Mouse (Mus musculus): ENCODE results near the gene Tomt.
A peak's percentile ranks its signal among the peaks of the same experiment; 100 is the strongest.

Tomt gene

DNA sequence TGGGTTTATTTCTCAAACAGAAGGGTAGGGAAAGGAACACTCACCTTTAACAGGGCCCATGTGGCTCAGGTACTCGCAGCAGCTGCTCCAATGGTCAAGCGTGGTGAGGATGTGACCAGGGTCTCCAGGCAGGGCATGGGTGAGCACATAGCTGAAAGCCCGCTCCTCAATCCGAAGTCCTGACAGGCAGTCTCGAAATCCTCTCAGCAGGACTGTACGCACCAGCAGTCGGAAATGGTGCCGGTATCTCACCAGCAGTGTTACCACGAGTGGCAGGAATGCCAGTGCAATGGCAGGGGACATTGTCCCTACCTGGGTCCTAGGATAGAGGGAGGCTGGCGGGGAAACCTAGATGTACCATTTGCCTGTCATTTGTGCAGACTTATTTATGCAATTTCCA lies 4.2 kb downstream of the Tomt start:
- DNase-seq (ENCODE audit: low read depth), result no peak

DNA sequence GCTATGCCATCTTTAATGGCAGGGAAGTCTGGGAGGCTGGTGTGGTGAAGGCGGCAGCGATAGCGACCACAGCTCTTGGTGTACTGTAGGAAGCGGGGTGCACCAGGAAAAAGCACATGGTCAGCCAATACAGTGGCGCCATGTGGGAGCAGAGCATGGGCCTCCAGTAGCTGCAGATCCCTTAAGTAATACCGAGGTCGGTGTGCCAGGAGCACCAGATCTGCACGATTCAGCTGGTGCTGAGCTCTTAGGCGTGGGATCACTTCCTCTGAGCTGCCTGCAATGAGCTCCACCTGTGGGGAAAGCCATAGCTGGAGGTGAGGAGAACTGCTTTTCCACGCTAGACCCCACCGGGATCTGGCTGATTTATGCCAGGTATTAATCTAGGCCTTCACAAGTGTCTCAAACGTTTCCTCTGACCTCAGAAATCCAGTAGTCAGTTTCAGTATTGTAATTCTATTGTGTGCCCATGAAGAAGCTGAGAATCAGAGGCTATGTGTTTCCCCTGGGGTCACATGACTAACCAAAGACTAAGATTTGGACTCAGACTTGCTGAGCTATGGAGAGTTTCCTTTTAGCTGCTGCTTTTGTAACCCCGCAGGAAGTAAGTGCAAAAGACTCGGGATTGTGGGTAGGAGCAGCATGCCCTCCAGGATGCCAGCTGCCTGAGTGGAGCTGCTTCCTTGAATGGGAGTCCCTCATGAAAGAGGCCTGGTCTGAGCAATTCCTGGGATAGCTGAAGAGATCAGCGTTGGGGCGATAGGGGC lies 5.6 kb downstream of the Tomt start:
- no peak for DNase-seq (ENCODE audit: low read depth)

DNA sequence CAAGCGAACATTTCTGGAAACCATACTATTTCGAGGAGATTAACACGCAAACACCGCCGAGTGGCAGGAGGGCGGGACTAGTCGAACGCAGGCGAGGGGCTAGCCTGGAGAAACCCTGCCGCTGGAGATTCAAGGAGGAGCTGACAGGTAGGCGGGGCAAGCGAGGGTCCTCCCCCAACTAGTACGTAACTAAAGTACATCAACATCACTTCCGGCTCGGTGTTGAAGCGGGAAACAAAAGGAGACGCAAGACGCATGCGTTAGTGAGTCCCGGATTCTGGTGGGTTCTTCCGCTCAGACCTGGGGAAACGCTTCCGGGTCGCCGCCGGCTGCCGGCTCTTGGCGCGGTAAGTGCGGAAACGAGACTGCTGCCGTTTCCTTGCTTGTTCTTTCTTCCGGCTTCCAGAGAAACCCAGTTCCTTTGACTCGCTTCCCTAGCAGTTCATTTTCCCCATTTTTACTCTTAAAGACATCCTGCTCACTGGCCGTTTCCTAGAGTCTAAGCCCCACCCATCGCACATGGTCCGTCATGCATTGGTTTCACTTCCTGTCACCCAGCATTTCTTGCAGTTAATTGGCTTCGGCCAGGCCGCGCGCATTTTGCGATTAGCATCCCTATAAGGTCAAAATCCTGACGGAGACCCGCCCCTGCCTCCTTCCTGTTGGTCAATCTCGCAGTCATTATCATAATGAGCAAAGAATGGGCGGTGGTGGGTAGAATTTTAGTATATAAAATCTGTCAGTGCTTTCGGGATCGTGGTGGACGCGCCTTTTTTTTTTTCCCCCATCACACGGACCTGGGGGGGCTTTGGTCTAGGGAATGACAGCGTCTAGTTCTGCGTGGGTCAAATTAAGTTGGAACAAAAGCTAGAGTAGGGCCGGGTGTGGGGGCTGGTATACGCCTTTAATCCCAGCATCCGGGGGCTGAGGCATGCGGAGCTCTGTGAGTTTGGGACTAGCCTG lies 9.8 kb downstream of the Tomt start:
- peak; percentile 98 for DNase-seq (ENCODE audit: low read depth)

DNA sequence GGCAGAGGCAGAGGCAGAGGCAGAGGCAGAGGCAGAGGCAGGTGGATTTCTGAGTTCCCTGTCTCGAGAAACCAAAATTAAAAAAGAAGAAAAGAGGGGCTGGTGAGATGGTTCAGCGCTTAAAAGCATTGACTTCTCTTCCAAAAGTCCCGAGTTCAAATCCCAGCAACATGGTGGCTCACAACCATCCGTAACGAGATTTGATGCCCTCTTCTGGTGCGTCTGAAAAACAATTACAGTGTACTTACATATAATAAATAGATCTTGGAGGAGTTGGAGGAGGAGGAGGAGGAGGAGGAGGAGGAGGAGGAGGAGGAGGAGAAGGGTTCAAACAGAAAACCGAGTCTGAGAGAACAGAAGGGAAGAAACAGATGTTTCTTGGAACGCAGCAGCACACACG lies 10.5 kb downstream of the Tomt start:
- no peak for DNase-seq (ENCODE audit: low read depth)

DNA sequence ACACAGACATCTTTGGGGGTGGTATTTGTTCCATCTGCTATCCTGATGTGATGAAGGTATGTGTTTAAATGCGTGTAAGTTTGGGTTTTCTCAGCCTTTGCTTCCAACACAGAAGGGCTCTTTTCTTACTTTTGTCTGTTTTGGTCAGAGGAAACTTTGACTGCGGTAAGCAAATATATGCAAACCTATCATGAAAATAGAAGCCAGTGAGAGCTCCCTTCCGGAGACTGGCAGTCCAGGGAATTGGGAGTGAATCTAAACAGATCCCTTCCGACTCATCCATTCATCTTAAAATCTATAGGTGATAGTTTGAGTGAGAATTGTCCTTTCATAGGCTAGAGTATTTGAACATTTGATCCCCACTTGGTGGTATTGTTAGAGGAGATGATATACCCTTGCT lies 17.7 kb downstream of the Tomt start:
- DNase-seq (ENCODE audit: low read depth), result no peak

DNA sequence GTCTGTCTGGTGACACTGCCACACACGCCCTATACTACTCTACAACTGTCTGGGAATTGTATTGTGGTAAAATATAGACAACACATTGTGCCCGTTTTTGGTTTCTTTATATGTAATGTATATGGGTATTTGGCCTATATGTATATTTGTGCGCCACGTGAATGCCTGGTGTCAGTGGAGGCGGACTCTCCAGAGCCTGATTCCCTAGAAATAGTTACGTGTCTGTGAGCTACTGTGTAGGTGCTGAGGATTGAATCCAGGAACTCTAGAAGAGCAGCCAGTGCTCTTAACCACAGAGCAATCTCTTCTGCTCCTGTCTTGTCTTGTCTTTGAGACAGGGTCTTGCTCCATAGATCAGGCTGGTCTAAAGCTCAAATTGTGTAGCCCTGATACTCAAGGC lies 19.9 kb downstream of the Tomt start:
- DNase-seq (ENCODE audit: low read depth), result no peak

DNA sequence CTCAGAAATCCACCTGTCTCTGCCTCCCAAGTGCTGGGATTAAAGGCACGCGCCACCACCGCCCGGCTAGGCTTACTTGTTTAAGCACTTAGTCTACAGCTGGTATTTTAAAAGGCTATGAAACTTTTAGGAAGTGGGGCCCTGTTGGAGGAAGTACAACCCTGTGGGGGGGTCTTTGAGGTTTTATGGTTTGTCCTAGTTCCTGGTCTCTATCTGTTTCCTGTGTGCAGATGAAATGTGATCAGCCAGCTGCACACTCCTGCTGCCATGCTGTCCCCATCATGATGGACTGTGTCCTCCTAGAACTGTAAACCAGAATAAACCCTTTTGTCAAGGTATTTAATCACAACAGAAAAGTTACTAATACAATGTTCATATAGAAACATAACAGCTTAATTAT lies 22.0 kb downstream of the Tomt start:
- no peak for DNase-seq (ENCODE audit: low read depth)

DNA sequence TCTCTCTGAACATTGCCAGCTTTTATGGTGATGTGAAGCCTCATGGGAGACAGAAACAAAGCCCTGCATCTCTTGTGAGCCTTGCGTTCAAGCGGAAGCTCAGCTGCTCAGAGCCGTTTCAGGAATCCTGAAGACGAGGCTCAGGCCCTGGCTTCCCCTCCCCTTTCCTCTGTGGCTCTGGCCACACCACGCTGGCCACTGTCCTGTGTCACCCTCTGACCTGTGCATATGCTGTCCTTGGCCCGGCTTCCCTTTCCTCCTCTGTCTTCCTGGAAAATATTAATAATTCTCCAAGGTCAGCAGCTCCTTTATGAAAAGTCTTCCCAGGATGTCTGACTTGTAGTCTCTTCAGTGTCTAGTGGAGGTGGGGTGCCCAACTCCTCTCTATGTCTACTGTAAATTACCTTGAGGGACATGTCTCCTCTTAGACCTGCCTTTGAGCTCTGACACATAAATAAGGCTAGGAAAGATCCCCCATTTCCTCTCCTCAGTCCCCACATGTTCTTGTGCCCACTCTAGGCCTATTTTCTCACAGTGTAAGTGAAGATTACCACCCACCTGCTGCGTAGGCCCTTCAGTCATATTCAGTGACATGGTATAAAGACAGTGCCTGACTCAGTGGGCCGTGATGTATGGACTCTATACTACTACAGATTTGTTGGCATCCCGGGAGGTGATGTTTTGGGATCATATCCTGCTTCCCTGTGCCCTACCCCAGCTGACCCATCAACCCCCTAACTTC lies 23.6 kb downstream of the Tomt start:
- no peak for DNase-seq (ENCODE audit: low read depth)

DNA sequence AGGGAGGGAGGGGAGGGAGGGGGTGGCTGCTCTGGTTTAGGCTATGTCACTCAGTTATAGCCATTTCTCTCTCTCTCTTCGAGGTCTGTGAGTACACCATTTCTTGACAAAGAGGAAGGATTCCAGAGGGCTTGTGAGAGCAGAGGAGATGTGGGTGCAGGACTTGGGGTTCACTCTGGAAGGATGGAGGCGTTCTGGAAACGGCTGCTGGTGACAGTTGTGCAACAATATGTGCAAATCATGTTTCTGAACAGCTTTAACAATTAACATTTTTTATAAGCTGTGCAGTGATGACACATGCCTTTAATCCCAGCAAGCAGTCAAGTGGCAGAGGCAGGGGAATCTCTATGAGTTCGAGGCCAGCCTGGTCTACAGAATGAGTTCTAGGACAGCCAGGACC lies 25.3 kb downstream of the Tomt start:
- no peak for DNase-seq (ENCODE audit: low read depth)

DNA sequence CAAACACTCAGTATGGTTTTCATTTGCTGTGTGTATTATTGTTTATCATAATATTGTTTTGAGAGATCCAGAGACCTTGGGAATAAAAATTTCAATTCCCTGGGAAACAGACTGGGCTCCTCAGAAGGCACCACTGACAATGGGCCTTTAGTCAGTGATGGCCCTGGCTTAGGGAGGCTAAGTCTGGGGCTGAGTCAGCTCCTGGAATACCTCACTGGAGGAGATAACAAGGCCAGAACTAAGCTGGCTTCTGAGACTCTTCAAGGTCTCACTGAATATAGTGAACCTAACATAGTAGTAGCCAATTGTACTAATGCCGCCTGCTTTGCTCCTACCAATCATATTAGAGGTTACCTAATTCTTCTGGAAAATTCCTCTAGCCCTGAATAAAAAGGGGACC lies 30.2 kb downstream of the Tomt start:
- DNase-seq (ENCODE audit: low read depth), result no peak

DNA sequence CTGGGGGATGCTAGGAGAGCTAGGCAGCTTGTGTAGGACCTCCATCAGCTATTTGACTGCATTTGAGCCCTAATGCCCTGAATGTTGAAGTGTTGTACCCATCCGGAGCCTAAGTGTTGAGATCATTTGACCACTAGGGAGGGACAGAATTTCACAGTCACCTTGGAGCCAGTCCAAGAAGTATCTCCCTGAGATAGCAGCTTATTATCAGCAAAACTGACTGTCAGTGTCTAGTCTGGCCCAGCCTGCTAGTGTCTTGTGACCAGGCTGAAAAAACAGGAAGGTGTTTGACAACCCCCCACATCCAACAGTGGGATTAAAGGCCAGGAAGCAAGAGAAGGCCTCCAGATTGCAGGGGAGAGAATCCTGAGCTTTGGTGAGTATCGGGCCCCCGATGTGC lies 34.9 kb downstream of the Tomt start:
- DNase-seq (ENCODE audit: low read depth), result no peak

DNA sequence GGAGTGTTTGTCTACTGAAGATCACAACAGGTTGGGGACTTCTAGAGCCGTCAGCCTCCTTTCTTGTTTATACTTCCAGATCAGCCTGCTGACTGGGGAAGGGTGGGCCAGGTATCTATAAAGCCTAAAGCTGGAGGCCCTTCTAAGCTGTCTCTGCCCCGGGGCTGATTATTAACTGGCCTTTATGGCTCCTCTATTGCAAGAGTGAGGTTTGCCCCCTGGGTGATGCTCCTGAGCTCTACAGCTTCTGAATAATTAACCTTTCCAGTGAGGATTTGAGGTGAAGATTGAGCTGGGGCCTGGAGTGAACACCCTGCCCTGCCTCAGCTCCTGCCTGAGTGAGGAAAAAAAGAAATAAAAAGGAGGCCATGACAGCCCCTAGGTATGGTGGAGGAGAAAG lies 35.5 kb downstream of the Tomt start, which contains the start of gene Folr1:
Folr1 (minus strand) TSS at position 160 of the 400 bp plus-strand sequence.
- DNase-seq (ENCODE audit: low read depth), result no peak

DNA sequence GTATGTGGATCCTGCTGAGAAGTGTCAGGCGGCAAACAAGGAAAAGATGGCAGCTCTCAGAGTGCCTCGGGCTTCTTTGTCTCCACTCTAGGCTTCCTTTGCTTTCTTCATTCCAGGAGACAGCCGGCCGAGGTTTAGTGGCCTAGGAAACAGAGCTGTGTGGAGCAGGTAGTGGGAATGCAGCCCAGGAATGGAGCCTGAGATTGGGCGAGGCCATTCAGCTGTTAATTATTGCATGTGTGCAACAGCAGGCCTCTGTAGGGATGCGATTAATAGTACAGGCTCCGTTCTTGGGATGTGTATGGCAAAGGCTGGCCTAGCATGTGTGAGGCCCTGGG lies 37.0 kb downstream of the Tomt start:
- DNase-seq (ENCODE audit: low read depth), result no peak

DNA sequence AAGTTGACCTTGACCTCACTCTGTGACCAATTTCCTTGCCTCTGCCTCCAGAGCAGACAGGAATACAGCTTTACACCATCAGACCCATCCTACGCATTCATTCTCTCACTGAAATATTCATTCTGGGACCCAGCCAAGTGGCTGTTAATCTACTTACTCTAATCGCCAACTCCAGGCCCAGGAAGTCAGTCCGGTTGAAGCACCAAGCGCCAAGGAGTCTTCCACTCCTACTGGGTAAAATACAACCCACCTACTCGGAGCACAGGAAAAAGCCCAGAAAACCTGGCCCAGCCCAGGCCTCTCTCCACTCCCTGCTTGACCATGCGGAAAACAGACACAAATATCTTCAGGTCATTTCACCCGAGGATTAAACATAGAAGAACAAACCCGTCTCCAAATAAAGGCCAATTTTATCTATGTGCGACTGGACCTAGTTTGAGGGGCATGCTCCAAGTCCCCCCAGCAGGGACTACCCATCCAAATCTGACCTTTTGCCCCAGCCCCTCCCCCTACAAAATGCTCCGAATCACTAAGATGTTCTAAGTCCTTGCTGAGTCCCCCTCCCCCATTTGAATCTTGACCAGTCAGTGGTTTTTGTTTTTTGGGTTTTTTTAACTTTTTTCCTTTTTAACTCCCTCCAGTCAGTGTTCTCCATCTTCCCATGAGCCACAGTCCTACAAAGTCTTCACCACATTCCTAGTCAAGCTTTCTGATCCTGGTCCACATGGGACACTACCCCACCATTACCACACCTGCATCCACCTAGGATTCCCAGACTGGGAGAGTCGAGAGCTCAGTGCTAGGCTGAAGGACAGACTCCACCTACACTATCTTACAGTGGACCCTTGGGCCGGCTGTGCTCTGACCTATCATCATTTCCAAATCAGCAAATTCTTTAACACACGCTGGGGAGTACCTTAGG lies 37.7 kb downstream of the Tomt start:
- no peak for DNase-seq (ENCODE audit: low read depth)

DNA sequence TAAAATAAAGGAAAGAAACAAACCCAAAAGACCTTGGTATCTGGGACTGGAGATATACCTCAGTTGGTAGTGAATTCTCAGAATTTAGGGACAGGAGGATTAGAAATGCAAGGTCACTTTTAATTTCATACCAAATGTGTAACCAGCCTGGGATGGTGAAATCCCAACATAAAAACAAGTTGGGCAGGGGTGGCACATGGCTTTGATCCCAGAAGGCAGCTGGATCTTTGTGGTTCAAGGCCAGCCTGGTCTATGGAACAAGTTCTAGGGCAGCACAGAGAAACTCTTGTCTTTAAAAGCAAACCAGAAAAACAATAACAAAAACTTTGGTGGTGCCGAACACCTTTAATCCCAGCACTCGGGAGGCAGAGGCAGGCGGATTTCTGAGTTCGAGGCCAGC lies 38.7 kb downstream of the Tomt start:
- no peak for DNase-seq (ENCODE audit: low read depth)

DNA sequence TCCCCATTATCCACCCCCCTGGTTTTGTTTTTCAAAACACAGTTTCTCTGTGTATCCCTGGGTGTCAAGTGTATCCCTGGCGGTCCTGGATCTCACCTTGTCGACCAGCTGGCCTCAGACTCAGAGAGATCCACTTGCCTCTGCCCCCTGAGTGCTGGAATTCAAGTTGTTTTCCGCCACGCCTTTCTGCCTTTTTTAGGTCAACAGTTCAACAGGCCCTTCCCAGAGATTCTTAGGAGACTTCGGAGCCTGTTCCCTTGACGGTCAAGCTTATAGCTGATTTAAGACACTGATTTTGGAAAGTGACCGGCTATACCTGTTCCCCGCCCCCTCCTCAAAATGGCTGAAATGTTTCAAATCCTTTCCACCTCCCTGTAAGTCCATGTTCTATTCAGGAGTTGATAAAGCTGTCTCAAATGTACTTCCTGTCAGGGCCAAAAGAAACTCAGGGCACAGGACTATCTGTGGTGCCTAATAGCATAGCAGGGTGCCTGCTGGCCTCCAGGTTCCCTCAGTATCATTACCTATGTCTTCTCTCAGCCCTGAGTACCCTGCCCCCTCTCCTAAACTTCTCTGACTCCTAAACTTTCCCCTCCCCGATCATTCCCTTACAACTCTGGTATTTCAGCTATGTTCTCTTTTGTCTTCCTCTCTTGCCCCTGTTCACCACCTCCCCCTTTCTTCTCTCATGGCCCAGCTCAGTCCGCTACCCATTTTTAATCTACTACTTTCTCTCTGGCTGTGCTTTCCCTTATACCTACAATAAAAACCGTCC lies 39.5 kb downstream of the Tomt start:
- no peak for DNase-seq (ENCODE audit: low read depth)

DNA sequence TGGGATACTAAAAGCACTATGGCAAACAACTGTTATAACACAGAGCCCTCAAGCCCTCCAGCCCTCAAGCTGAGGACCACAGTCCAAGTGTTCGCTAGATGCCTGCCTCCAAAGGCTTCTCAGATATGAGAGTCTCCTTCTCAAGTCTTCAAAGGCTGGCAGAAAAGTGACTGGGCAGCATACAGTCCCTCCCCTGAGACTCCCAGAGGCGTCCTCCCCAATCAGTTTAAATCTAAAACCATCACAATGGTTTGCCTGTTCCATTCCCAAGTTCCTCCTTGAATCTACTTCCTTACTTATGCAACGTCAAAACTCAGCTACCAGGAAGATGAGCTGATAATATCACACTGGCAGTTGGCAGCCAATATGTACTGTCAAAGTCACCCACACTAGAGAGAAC lies 42.7 kb downstream of the Tomt start, which contains the start of gene Anapc15:
Anapc15 (plus strand) TSS at position 301 of the 400 bp plus-strand sequence.
- no peak for DNase-seq (ENCODE audit: low read depth)

DNA sequence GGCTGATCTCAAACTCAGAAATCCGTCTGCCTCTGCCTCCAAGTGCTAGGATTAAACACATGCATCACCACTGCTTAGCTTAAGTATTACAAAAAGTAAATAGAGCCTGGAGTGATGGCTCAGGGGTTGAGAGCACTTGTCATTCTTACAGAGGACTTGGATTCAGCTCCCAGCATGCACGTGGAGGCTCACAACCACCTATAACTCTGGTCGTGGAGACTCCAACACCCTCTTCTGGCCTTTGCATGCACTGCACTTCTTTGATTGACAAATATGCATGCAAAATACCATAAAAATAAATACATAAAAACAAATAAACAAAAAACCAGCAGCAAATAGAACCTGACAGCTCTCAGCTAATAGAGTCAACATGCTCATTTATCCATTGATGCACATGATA lies 43.9 kb downstream of the Tomt start:
- DNase-seq (ENCODE audit: low read depth), result no peak

DNA sequence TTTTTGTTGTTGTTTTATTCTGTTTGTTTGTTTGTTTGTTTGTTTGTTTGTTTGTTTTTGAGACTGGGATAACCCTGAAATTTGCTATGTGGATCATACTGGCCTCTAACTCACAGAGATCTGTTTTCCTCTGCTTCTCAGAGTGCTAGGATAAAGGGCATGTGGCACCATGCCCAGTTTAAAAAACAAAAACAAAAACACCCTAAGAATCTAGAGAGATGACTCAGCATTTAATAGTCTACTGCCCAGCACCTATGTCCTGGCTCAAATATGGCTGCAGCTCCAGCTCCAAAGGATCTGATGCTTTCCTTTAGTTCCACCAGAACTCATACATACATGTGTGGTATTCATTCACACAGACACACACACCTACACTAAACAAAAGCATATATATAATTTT lies 45.2 kb downstream of the Tomt start:
- no peak for DNase-seq (ENCODE audit: low read depth)

DNA sequence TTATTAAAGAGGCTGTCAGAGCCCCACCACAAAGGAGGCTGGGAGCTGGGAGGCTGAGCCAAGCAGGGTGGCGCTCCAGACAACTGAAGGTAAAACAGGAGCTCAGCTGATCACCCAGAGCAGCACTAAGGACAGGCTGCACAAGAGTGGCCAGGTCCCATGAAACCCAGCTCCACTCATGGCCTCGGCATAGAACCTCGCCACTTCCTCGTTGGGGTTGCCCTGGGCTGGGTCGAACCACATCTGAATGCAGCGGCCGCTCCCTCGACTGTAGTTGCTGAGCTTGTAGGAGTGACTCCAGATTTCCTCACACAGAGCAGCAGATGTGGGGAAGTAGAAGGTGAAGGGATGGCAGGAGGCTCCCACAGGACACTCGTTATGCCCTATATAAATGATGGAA lies 47.8 kb downstream of the Tomt start:
- no peak for DNase-seq (ENCODE audit: low read depth)

DNA sequence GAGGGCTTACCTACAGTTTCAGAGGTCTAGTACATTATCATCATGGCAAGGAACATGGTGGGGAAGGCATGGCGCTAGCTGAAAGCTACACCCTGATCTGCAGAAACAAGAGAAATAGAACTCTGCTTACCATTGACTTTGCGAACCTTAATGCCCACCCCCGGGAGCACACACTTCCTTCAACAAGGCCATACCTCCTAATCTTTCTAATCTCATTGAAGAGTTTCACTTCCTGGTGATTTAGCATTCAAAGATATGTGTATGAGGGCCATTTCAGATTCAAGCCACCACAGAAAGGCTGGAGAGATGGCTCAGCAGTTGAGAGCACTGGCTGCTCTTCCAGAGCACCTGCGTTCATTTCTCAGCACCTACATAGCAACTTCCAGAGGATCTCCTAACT lies 49.1 kb downstream of the Tomt start, which contains the start of gene Folr2:
Folr2 (minus strand) TSS at position 101 of the 400 bp plus-strand sequence.
- DNase-seq (ENCODE audit: low read depth), result no peak

Data from naive thymus-derived CD4-positive, alpha-beta T cell, adult 2 months (primary cell).